Mouse (Mus musculus) intestine, embryonic 14.5 days (tissue): ENCODE measurements around the gene Naa11. TPM values are rescaled to one million over a fixed set of nuclear protein-coding genes. Genes with fewer than 3 reads are reported as not detected.

Source experiments
- ATAC-seq: fragments of 200-750 bp; cut with Nextera tagmentation; replicated peaks from 2 replicates; pipeline ENCODE4 v1.8.0; 2017; ENCODE audit warnings: low read depth, moderate number of reproducible peaks, moderate TSS enrichment, moderate library complexity; ENCODE audit not compliant: low FRiP score, low TSS enrichment
- DNase-seq: peaks from one replicate; pipeline ENCODE4 v3.0.0-alpha.2; 2018; ENCODE audit warnings: low spot score
- H3K27ac ChIP-seq: fragments of 300-500 bp; sonication (generic); 2 replicates; pipeline ENCODE4 v1.5.1; 2014; ENCODE audit warnings: low read depth, mild to moderate bottlenecking, control low read depth
- H3K27me3 ChIP-seq: fragments of 300-500 bp; sonication (generic); replicated peaks from 2 replicates; pipeline ENCODE4 v1.6.1; 2014; ENCODE audit warnings: low read length, control low read depth; ENCODE audit not compliant: control insufficient read depth, insufficient read depth
- H3K36me3 ChIP-seq: fragments of 300-500 bp; sonication (generic); 2 replicates; pipeline ENCODE4 v1.6.1; 2014; ENCODE audit warnings: low read length, control low read depth; ENCODE audit not compliant: control insufficient read depth, insufficient read depth
- H3K4me1 ChIP-seq: fragments of 300-500 bp; sonication (generic); replicated peaks from 2 replicates; pipeline ENCODE4 v1.6.1; 2014; ENCODE audit warnings: low read length, control low read depth, mixed read lengths; ENCODE audit not compliant: control insufficient read depth, insufficient read depth
- H3K4me2 ChIP-seq: fragments of 300-500 bp; sonication (generic); 2 replicates; pipeline ENCODE4 v1.6.1; 2014; ENCODE audit warnings: low read length
- H3K4me3 ChIP-seq: fragments of 300-500 bp; sonication (generic); 2 replicates; pipeline ENCODE4 v1.5.1; 2014; ENCODE audit warnings: low read depth, low read length, control low read depth, mixed read lengths
- H3K9ac ChIP-seq: fragments of 300-500 bp; sonication (generic); 2 replicates; pipeline ENCODE4 v1.6.1; 2014; ENCODE audit warnings: mild to moderate bottlenecking, low read length
- H3K9me3 ChIP-seq: fragments of 300-500 bp; sonication (generic); 2 replicates; pipeline ENCODE4 v1.6.1; 2016; ENCODE audit warnings: low read length, control low read depth; ENCODE audit not compliant: control insufficient read depth
- WGBS: fragments of 180-500 bp; shearing (Covaris S2); extraction: QIAGEN DNeasy Blood & Tissue Kit; methylation state at CpG from one replicate; pipeline ENCODE4 v1.1.7; 2014; 5-methylcytosine and 5-hydroxymethylcytosine counted together
- polyA plus RNA-seq: library from polyadenylated mRNA; unstranded; fragments of >200 nt; fragmentation: Nextera tagmentation; extraction: Ambion mirVana; gene quantifications from 2 replicates; pipeline ENCODE4 v1.2.1, GENCODE M21; 2014

Gene Naa11
- polyA plus RNA-seq, 1 experiment from 2014 or later: 0.22 TPM

- 69% methylated on average over 4 of the region's 4 CpGs for WGBS
- no peak overlapping the region for H3K4me2 ChIP-seq
Observed at GRCm38 (mm10) chr5:97359104-97359503, 33.1 kb downstream of the Naa11 start.

GRCm38 (mm10) chr5:97356135-97356534 is 36.0 kb downstream of the Naa11 start:
- no peak overlapping the region for H3K9ac ChIP-seq
- H3K4me3 ChIP-seq: no peak overlapping the region
- H3K4me2 ChIP-seq: no peak overlapping the region
- H3K36me3 ChIP-seq: no peaks in the 10 kb centered on the region
- DNase-seq: no peak
- H3K9me3 ChIP-seq: peaks cover 2% of the 10 kb centered on the region; the same call in 1 of the 2 replicates
- H3K27ac ChIP-seq: no peak overlapping the region
- 52% methylated on average over 2 of the region's 2 CpGs for WGBS
- no peak for ATAC-seq
- H3K4me1 ChIP-seq: no peaks in the 10 kb centered on the region
- H3K27me3 ChIP-seq: no peaks in the 10 kb centered on the region

More at GRCm38 (mm10) chr5:97359104-97359503, 33.1 kb downstream of the Naa11 start:
- Histone ChIP-seq H3K27ac (no peak overlapping the region), H3K9ac (no peak overlapping the region), H3K4me1 (no peaks in the 10 kb centered on the region), H3K4me3 (no peak overlapping the region), H3K9me3 (peaks cover 2% of the 10 kb centered on the region; the same call in 1 of the 2 replicates), H3K27me3 (no peaks in the 10 kb centered on the region), H3K36me3 (no peaks in the 10 kb centered on the region)
- DNase-seq (no peak), ATAC-seq (no peak)

- H3K9ac ChIP-seq: no peak overlapping the region
- ATAC-seq: no peak
- no peak for DNase-seq
- H3K4me1 ChIP-seq: no peaks in the 10 kb centered on the region
- H3K4me2 ChIP-seq: no peak overlapping the region
- no peaks in the 10 kb centered on the region for H3K36me3 ChIP-seq
- H3K27me3 ChIP-seq: no peaks in the 10 kb centered on the region
- no peak overlapping the region for H3K4me3 ChIP-seq
- peaks cover 2% of the 10 kb centered on the region; the same call in 1 of the 2 replicates for H3K9me3 ChIP-seq
- WGBS: 98% methylated on average over 2 of the region's 2 CpGs
- no peak overlapping the region for H3K27ac ChIP-seq
Observed at GRCm38 (mm10) chr5:97355152-97355551, 37.0 kb downstream of the Naa11 start.

- Histone ChIP-seq H3K36me3 (no peaks in the 10 kb centered on the region), H3K9ac (no peak overlapping the region), H3K4me2 (no peak overlapping the region), H3K9me3 (no peaks in the 10 kb centered on the region), H3K27ac (no peak overlapping the region), H3K4me3 (no peak overlapping the region), H3K27me3 (no peaks in the 10 kb centered on the region), H3K4me1 (peaks cover 11% of the 10 kb centered on the region; the same call in 1 of the 2 replicates)
- 38% methylated on average over 2 of the region's 2 CpGs for WGBS
- DNase-seq (peak; percentile 58), ATAC-seq (0 out of 2 replicates have a peak, but pooled peaks have one; percentile 36)
Observed at GRCm38 (mm10) chr5:97348760-97349159, 43.4 kb downstream of the Naa11 start.

- Histone ChIP-seq H3K9me3 (no peaks in the 10 kb centered on the region), H3K4me2 (no peak overlapping the region), H3K4me1 (peaks cover 11% of the 10 kb centered on the region; the same call in 1 of the 2 replicates), H3K27ac (no peak overlapping the region), H3K27me3 (no peaks in the 10 kb centered on the region), H3K9ac (no peak overlapping the region), H3K4me3 (no peak overlapping the region), H3K36me3 (no peaks in the 10 kb centered on the region)
- ATAC-seq: no peak
- DNase-seq: no peak
- 46% methylated on average over 8 of the region's 8 CpGs for WGBS
Observed at GRCm38 (mm10) chr5:97348310-97348709, 43.9 kb downstream of the Naa11 start.

- Histone ChIP-seq H3K4me3 (no peak overlapping the region), H3K36me3 (no peaks in the 10 kb centered on the region), H3K27ac (no peak overlapping the region), H3K9ac (no peak overlapping the region), H3K27me3 (no peaks in the 10 kb centered on the region), H3K4me1 (peaks cover 11% of the 10 kb centered on the region; the same call in 1 of the 2 replicates), H3K4me2 (no peak overlapping the region), H3K9me3 (no peaks in the 10 kb centered on the region)
- DNase-seq: no peak
- no peak for ATAC-seq
- 91% methylated on average over 10 of the region's 10 CpGs for WGBS
Observed at GRCm38 (mm10) chr5:97345732-97346253, 46.4 kb downstream of the Naa11 start.

- no peaks in the 10 kb centered on the region for H3K36me3 ChIP-seq
- H3K4me3 ChIP-seq: no peak overlapping the region
- H3K27ac ChIP-seq: no peak overlapping the region
- no peaks in the 10 kb centered on the region for H3K27me3 ChIP-seq
- ATAC-seq (no peak), DNase-seq (no peak)
- H3K9me3 ChIP-seq: no peaks in the 10 kb centered on the region
- H3K4me2 ChIP-seq: no peak overlapping the region
- H3K4me1 ChIP-seq: peaks cover 11% of the 10 kb centered on the region; the same call in 1 of the 2 replicates
- H3K9ac ChIP-seq: no peak overlapping the region
Observed at GRCm38 (mm10) chr5:97345129-97345528, 47.0 kb downstream of the Naa11 start.

- H3K4me3 ChIP-seq: no peak overlapping the region
- ATAC-seq (no peak), DNase-seq (no peak)
- no peak overlapping the region for H3K9ac ChIP-seq
- no peaks in the 10 kb centered on the region for H3K27me3 ChIP-seq
- H3K9me3 ChIP-seq: no peaks in the 10 kb centered on the region
- no peak overlapping the region for H3K27ac ChIP-seq
- H3K36me3 ChIP-seq: no peaks in the 10 kb centered on the region
- H3K4me2 ChIP-seq: no peak overlapping the region
- WGBS: 80% methylated on average over 3 of the region's 3 CpGs
- peaks cover 11% of the 10 kb centered on the region; the same call in 1 of the 2 replicates for H3K4me1 ChIP-seq
Observed at GRCm38 (mm10) chr5:97344144-97344543, 48.0 kb downstream of the Naa11 start.

GRCm38 (mm10) chr5:97334794-97335193 is 57.4 kb downstream of the Naa11 start:
- Histone ChIP-seq H3K9me3 (no peaks in the 10 kb centered on the region), H3K4me3 (no peak overlapping the region), H3K27me3 (no peaks in the 10 kb centered on the region), H3K27ac (no peak overlapping the region), H3K4me2 (no peak overlapping the region), H3K4me1 (no peaks in the 10 kb centered on the region), H3K9ac (no peak overlapping the region), H3K36me3 (no peaks in the 10 kb centered on the region)
- ATAC-seq: no peak
- WGBS: 40% methylated on average over 3 of the region's 3 CpGs
- no peak for DNase-seq
